Mouse (Mus musculus) A20 (cell line): ENCODE measurements around the gene Vwa5b1.

Source experiments
- DNase-seq: peaks from one replicate; pipeline ENCODE4 v3.0.0-alpha.2; 2011; ENCODE audit warnings: low read depth, low spot score

Gene Vwa5b1

DNA sequence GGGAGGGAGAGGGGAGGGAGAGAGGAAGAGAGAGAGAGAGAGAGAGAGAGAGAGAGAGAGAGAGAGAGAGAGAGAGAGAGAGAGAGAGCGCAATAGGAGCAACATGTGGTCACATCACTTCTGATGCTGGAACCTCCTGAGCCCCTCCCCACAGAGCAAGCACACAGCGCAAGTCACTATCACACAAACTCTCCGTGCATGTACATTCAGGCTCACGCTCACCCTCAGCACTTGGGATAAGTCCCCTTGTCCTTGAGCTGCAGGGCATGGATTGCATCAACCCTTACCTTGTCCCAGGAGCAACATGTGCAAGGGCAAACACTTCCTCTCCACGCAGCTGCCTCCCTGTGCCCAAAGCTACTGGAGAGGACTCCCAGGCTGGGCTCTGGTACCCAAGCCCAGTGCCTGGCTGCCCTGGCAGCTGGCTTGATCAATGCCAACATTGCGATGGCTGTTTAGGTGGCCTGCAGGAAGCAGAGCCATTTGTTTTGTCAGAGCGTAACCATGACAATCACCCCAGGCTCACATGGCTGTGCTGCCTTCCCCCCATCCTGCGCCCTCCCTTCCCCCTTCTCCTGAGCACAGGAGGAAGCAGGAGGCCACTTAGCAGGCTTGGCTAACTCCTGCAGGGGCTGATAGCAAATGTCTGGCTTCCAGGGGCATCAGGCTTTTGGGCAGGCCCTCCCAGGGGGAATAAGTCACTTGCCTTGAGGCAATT lies at the start of gene Vwa5b1:
TSS of gene Vwa5b1 (minus strand) at position 457 of the 718 bp plus-strand sequence.
- DNase-seq: no peak

DNA sequence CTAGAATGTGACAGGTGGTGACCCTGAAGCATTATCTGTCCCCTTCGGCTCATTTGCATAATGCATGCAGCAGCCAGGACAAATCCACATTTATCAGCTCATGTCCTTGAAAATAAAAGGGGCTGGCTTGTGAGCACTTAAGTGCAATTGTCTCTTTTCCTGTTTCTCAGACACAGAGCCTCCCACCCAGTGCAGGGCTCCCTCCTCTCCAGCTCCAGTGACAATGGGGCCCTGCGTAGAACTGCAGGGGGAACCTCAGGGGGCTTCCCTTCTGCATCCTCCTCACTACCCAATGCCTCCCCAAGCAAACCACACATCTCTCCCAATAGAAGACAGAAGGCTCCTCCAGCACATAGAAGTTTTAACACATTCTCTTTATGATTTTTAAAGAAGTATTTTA lies 47.1 kb upstream of the Vwa5b1 start:
- peak; percentile 49 for DNase-seq

GRCm38 (mm10) chr4:138680124-138680523 lies 44.4 kb upstream of the Vwa5b1 start:
- no peak for DNase-seq

DNA sequence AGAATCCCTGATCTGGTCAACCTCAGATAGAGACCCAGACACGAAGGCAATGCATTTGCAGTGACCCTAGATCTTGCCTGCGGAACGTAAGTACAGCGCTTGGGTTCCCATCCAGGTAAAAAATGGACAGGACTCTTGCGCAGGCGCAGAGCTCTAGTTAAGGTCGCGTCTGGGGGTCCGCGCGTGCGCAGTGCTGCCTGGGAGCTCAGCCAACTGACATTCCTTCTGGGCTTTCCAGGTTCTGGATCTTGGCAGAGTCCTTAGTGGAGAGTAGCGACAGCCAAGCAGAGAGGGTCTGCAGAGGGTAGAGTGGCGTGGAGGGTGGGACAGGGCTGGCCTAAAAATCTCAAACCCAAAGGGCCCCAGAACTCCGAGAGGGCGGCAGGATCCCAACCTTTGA lies 41.9 kb upstream of the Vwa5b1 start:
- DNase-seq: no peak

- peak; percentile 18 for DNase-seq
These were observed 40.8 kb upstream of the Vwa5b1 start for GRCm38 (mm10) chr4:138676480-138676879.

GRCm38 (mm10) chr4:138672160-138672559 lies 36.5 kb upstream of the Vwa5b1 start:
- DNase-seq: no peak

DNA sequence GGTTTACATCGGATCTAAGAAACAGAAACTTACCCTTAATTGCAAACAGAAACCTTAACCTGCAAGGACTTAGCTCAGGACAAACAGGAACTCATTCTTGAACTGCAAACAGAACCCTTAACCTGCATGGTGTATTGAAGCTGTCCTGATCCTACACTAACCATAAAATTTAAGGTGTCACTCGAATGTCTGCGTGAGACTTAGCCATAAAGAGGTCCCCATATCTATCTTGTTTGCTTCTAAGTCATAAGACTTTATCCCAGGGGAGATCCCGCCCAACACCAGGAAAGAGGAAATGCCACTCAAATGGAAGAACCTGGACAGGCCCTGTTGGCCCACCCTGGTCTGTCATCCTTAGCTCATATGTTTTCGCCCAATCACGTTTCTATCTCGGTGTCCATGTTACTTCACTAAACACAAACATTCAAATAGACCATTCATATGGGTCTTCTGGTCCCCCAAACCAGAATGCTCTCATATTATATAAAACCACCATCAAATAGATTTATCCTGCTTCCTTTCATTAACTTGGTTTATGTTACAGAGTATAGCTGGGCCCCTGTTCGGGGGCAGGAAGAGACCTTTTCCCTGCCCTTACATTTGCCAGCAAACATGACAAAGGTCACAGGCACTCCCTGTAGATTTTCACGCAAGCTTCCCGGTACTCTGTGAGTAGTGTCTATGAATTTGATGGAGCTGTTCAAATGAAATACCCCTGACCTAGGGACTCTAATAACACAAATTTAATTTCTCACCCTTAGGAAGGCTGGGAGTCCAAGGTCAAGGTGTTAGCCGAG lies 34.6 kb upstream of the Vwa5b1 start:
- DNase-seq: no peak

DNA sequence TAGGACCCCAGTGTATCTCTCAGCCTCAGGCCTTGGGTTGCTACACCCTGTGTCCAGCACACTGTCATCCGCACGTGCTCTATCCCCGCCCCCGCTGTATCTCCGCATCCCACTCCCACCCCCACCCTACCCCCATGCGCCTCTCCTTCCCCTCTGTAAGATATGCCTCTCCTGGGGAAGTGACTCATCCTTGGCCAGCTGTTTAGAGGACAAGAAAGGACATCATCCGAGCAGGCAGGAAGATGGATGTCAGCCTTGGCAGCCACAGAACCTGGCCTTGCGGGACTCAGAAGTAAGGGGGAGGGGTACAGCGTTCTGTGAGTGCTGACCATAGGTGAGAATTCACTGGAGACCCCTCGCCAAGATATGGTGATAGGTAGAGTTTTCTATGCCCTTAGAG lies 30.8 kb upstream of the Vwa5b1 start:
- no peak for DNase-seq

DNA sequence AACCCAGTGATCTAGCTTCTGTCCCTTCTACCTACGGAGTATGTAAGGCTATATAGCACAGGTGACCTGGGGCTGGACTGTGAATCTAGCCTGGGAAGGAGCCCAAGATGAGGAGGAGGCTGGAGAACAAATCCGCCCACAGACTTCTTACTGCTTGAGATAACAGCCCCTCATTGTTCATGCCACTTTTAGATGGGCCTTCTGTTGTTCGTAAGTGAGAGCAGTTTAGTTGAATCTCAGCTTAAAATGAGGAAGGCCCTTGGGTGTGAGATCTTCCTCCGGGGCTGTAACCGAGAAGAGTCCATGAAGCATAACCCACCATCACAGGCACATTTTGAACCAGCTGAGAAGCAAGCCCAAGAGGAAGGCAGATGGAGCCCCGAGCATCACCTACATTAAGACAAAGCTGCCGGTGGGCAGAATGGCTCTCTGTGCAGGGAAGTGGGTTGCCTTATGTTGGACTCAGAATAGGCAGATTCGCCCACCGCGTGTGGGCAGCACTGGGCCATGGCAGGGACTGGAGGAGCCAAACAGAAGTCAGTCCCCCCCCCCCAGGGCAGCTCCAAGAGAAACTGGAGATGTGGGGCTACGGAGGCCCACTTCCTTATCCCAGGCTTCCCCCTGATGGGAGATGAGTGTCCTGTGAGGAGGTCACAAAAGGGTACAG lies 24.4 kb upstream of the Vwa5b1 start:
- DNase-seq: no peak

GRCm38 (mm10) chr4:138653056-138653455 lies 17.4 kb upstream of the Vwa5b1 start:
- DNase-seq: no peak

- no peak for DNase-seq
These were observed 16.2 kb upstream of the Vwa5b1 start for GRCm38 (mm10) chr4:138651881-138652280.

- DNase-seq: no peak
These were observed 12.5 kb upstream of the Vwa5b1 start for GRCm38 (mm10) chr4:138648096-138648635.

- DNase-seq: no peak
These were observed 6.6 kb upstream of the Vwa5b1 start for GRCm38 (mm10) chr4:138642272-138642671.

DNA sequence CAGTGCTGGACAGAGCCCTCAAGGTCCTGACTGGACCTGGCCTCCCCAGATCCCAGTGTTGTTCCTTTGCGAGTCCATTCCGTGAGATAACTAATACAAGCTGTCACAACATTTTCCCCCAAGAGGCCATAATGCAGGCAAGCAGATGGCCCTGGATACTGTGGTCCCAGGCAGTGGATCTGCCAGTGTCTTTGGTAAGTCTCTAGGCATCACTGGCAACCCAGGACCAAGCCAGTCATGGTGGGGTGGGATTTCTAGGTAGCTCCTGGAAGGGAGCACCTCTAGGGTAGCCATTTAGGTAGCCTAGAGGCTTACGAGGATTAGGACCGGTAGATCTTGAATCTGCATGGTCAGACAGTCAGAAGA lies 445 bp upstream of the Vwa5b1 start:
- no peak for DNase-seq

DNA sequence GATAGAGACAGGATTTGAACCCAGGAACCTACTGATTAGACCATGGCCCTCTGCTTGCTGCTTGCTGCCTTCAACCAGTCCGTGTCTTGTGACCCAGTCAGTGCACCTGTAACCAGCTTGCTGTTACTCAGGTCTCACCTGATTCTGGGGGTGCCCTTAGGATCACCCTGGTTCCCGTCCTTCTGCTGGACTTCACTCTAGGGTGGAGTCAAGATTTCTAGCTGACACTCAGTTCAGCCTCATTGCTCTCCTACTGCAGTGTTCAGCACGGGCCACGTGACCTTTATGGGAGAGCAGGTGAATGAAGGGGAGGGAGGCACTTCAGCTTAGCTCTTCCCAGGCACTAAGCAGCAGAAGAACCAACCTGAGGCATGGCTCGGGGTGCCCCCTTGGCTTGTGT lies 7.4 kb downstream of the Vwa5b1 start:
- DNase-seq: no peak

GRCm38 (mm10) chr4:138614454-138614853 lies 21.2 kb downstream of the Vwa5b1 start:
- DNase-seq: no peak

DNA sequence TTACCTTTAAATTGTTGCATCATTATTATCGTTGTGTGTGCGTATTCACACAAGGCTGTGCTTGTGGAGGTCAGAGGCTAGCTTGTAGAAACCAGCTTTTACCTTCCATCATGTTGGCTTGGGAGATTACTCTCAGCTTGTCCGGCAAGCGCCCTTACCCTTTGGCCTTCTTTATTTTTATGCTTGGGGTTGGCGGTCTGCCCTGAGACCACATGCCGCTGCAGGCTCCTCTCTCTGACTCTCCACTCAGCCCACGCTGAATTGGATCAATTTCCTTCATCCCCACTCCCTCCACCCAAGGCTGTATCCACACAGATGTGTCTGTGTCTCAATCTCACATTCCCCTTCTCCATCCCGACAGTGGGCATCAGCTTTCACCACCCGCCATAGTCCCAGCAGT lies 33.8 kb downstream of the Vwa5b1 start:
- no peak for DNase-seq

DNA sequence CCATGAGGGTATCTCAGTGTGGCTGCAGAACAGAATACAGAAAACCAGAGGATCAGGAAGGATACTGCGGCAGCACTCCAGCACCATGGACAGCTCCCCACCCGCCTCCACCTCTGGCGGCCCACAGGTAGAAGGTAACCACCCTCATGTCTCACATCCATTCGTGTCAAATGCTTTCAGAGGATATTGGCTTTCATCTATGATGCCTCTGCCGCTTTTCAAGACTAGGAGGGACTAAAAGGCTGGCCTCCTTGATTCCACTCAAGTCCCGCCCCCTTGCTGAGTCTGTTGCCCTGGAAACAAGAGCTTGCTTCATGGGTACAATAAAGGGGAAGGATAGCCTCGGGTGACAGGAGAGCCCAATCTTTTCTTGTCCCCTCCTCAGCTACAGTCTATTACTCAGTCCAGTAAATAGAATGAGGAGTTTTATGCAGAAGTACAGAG lies 37.8 kb downstream of the Vwa5b1 start:
- DNase-seq: peak; percentile 9

DNA sequence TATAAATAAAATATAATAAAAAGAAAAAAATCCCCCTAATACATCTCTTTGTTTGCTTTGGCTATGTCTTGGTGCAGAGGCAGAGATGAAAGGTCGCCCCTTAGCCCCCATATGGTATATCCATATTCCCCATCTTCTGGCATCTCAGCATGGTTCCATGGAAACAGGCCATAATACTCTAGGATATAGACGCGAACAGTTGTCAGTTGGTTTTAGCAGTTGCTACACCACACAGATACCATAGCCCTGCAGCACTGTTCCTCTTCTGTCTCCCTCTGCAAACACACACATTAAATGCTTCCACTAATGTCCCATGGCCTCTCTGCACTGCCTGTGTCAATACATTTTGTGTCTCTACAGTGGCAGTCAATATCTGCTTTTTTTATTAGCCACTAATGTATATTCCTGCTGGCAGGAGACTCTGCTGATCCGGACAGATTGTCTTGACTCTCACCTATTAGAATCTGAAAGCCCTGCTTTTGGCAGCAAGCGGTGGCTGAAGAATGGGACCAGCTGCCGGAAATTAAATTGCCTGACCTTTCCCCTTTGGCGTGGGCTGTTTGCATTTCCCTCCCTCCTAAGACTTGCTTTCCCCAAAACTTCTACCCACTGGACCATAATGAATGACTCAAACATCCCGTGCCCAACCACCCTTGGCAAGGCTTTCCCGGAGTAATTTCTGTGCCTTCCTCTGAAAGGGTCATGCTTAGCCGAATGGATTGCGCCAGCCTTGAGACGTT lies 39.1 kb downstream of the Vwa5b1 start:
- no peak for DNase-seq

GRCm38 (mm10) chr4:138584946-138585345 lies 50.7 kb downstream of the Vwa5b1 start:
- DNase-seq: no peak

DNA sequence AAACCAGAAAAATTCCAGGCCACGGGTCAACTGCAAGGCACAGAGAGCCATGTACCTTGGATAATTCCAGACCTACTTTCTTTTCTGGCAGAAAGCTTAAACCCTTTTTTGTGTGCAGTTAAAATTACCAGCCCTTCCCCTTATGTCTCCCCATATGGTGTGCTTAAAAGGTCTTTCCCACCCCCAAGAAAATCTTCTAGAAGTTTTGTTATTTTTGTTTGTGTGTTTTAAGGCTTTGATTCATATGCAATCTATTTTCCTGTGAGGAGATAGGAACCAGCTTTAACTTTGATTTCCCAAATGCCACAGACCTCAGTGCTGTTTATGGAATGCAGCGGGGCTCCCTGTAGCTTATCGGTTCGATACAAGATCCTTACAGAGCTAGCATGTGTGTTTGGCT lies 53.2 kb downstream of the Vwa5b1 start:
- no peak for DNase-seq

GRCm38 (mm10) chr4:138578406-138578805 lies 57.3 kb downstream of the Vwa5b1 start:
- DNase-seq: no peak
